Mouse (Mus musculus) cerebellum, adult 2 months (tissue): ENCODE results near the gene Ptges2.

ENCODE experiments used
- CTCF ChIP-seq: fragments of 200-500 bp; IDR thresholded peaks from 2 replicates; pipeline ENCODE4 v1.5.1; 2011; ENCODE audit warnings: low read depth, mild to moderate bottlenecking, control low read depth, low read length, moderate library complexity, borderline replicate concordance; ENCODE audit not compliant: insufficient read depth
- POLR2A ChIP-seq: fragments of 200-500 bp; IDR thresholded peaks from 2 replicates; pipeline ENCODE4 v1.6.1; 2011; ENCODE audit warnings: low read length, control low read depth, borderline replicate concordance; ENCODE audit not compliant: insufficient read depth

- TF ChIP-seq CTCF (no peak), POLR2A (no peak)
These were observed 24.4 kb downstream of the Ptges2 start for GRCm38 (mm10) chr2:32420066-32420608.
